17 mouse cellular contexts compared by ENCODE assay signal in the genomic region with DNA sequence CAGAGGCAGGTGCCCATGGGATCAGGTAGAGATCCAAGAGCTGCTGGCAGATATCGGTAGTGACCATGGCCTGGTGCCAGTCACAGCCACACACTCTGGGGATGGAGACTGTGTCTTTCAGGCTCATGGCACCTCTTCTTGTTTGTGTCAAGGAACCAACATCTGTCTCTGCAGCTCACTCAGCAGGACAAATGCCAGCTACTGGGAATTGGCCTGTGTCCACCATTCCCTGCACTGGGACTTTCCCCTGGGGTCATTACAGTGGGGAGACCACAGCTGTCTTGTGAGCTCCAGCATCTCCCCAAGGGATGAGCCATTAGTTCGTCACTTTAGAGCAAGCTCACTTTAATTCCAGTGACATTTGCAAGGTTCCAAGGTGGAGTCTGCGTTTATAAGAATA. TPM values are rescaled to one million over a fixed set of nuclear protein-coding genes. Genes with fewer than 3 reads are reported as not detected.
DNase-seq lines count a peak whose midpoint lies in the region; ATAC-seq lines count a peak whose summit lies in the region.
"Had no signal": no experiment of that assay in that cellular context is flagged by ENCODE, and none has a peak within 500 bp of the region (broad histone marks: within the 10 kb centered on the region; RNA-seq: fewer than 3 reads in every experiment).

No protein-coding gene starts in this region.

- H3K4me3 ChIP-seq in neural tube, embryonic 13.5 days: no peak overlapping the region
- H3K4me3 ChIP-seq: heart, embryonic 10.5 days; megakaryocyte, embryonic 14.5 days had no signal

- 0 out of 2 replicates have a peak overlapping the region, but pooled peaks have one; percentile 42 for H3K27ac ChIP-seq in neural tube, embryonic 13.5 days (replicated peaks)
- H3K27ac ChIP-seq: heart, embryonic 10.5 days had no signal

- ATAC-seq in neural tube, embryonic 13.5 days (ENCODE audit: low read depth): no peak
- ATAC-seq in activated CD4-positive, CD25-positive, alpha-beta regulatory T cell, adult 4 months: no peak
- ATAC-seq: inflammation-experienced regulatory T-cells, adult 6 months; liver, postnatal 0 days; Patski had no signal

- peak; percentile 10 for DNase-seq in heart, postnatal 4 days
- no peak for DNase-seq in heart, adult 8-10 months (ENCODE audit: low spot score)
- no peak for DNase-seq in neural tube, embryonic 10.5 days (ENCODE audit: extremely low spot score, low spot score)
- peak; percentile 37 to 48 for DNase-seq in adrenal gland, postnatal 36 days
- DNase-seq in urinary bladder, adult 2 months (ENCODE audit: low spot score): no peak
- DNase-seq: embryo, embryonic 11 days; kidney, adult 8-10 months; kidney, postnatal 36 days; liver, postnatal 0 days; right cerebral cortex, postnatal 25 days; thymus, adult 2 months had no signal

- H3K9me3 ChIP-seq in neural tube, embryonic 13.5 days: no peaks in the 10 kb centered on the region
- H3K9me3 ChIP-seq: heart, embryonic 10.5 days; megakaryocyte, embryonic 14.5 days had no signal

- H3K9ac ChIP-seq in neural tube, embryonic 13.5 days: no peak overlapping the region
- H3K9ac ChIP-seq: liver, postnatal 0 days had no signal

- 59% methylated on average over 3 of the region's 3 CpGs for WGBS in neural tube, embryonic 13.5 days

- H3K4me2 ChIP-seq in neural tube, embryonic 13.5 days: no peak overlapping the region

- no peaks in the 10 kb centered on the region for H3K27me3 ChIP-seq in neural tube, embryonic 13.5 days
- H3K27me3 ChIP-seq: megakaryocyte, embryonic 14.5 days; Patski had no signal

- H3K36me3 ChIP-seq in neural tube, embryonic 13.5 days: 0 out of 2 replicates have a peak, but pooled peaks cover 3% of the 10 kb centered on the region

- peaks cover 25% of the 10 kb centered on the region for H3K4me1 ChIP-seq in neural tube, embryonic 13.5 days (replicated peaks)
- H3K4me1 ChIP-seq: heart, embryonic 10.5 days; megakaryocyte, embryonic 14.5 days had no signal

RNA-seq across cellular contexts. Expression of a gene that starts 43.1 kb away (rescaled TPM):
- 10 to 100 TPM; 24.4 to 26.9 TPM for total RNA-seq in heart, postnatal 4 days (2021)
- 10 to 100 TPM; 23.3 to 27.0 (median 26.3) TPM for total RNA-seq in heart, adult 8-10 months (2022)
- 59.8 and 64.8 TPM in 2 replicates for polyA plus RNA-seq in neural tube, embryonic 13.5 days (2015; fragmentation: Nextera tagmentation; extraction: Ambion mirVana)
- total RNA-seq in adrenal gland, postnatal 36 days (2021): 100 to 1,000 TPM in 1 of 2 experiments, 10 to 100 TPM in 1; 85.8 to 112 TPM
- 10 to 100 TPM; 53.8 to 54.2 TPM for polyA plus RNA-seq in activated CD4-positive, CD25-positive, alpha-beta regulatory T cell, adult 4 months (2017; shearing (Covaris generic))
- polyA plus RNA-seq in urinary bladder, adult 2 months (2012; rRNA removed): 53.7 and 63.9 TPM in 2 replicates

Comparison
In these comparisons a context has a peak if more than half of its experiments do, and no peak if none do; other contexts are left out.
1. DNase-seq: peak in heart, postnatal 4 days (single experiment) and adrenal gland, postnatal 36 days (2 of 2); none in heart, adult 8-10 months (single experiment), neural tube, embryonic 10.5 days (single experiment) and urinary bladder, adult 2 months (single experiment).